In the genomic region with DNA sequence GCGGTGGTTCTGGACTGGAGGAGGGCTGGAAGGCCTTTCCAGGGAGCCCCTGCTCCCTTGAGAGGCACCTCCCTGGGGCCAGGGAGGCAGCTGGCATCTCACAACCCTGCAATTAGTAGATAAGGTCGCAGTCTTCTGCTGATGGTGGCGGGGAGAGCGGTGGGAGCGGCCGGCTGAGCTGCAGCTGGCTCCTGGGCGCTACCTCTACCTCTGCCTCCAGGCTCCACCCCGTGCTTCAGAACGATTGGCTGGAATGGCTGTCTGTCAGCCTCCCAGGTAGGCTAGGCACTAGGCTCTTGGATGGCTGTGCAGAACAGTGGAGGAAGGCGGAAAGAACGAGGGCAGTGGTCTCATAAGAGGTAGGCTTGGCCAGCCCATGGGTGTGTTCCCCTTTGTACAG, we compare ENCODE assay signal across 8 mouse cellular contexts. TPM values are rescaled to one million over a fixed set of nuclear protein-coding genes. Genes with fewer than 3 reads are reported as not detected.
DNase-seq lines count a peak whose midpoint lies in the region; ATAC-seq lines count a peak whose summit lies in the region.

No protein-coding gene starts in this region.

- no peaks in the 10 kb centered on the region for H3K9me3 ChIP-seq in heart, embryonic 13.5 days
- H3K9me3 ChIP-seq in neural tube, embryonic 14.5 days (ENCODE audit: control insufficient read depth, low read length), result no peaks in the 10 kb centered on the region

- peak overlapping the region; percentile 71 for H3K9ac ChIP-seq in heart, embryonic 13.5 days
- no peak overlapping the region for H3K9ac ChIP-seq in neural tube, embryonic 14.5 days (replicated peaks; ENCODE audit: low read depth, low read length)

- H3K27ac ChIP-seq in heart, embryonic 13.5 days (replicated peaks), result peak overlapping the region; percentile 92
- H3K27ac ChIP-seq in neural tube, embryonic 14.5 days (ENCODE audit: low read depth, low read length), result no peak overlapping the region

- peaks cover 27% of the 10 kb centered on the region for H3K36me3 ChIP-seq in heart, embryonic 13.5 days
- no peaks in the 10 kb centered on the region for H3K36me3 ChIP-seq in neural tube, embryonic 14.5 days (ENCODE audit: control insufficient read depth, insufficient read depth, low read length)

- WGBS in heart, embryonic 13.5 days, result 7% methylated on average over 11 of the region's 11 CpGs
- 13% methylated on average over 11 of the region's 11 CpGs for WGBS in neural tube, embryonic 14.5 days

- H3K4me2 ChIP-seq in heart, embryonic 13.5 days, result peak overlapping the region; percentile 60
- no peak overlapping the region for H3K4me2 ChIP-seq in neural tube, embryonic 14.5 days (ENCODE audit: low read depth, low read length)

- peaks cover 47% of the 10 kb centered on the region for H3K4me1 ChIP-seq in heart, embryonic 13.5 days
- H3K4me1 ChIP-seq in neural tube, embryonic 14.5 days (ENCODE audit: control insufficient read depth, insufficient read depth, low read length), result no peaks in the 10 kb centered on the region

- H3K4me3 ChIP-seq in heart, embryonic 13.5 days, result peak overlapping the region; percentile 26
- H3K4me3 ChIP-seq in neural tube, embryonic 14.5 days (ENCODE audit: low read depth, low read length), result no peak overlapping the region

- peak; percentile 44 for ATAC-seq in heart, embryonic 13.5 days (ENCODE audit: extremely low read depth, insufficient number of reproducible peaks, low FRiP score, low TSS enrichment)
- peak; percentile 94 for ATAC-seq in erythroid progenitor cell, adult 5-6 weeks (replicated peaks; ENCODE audit: low FRiP score, poor library complexity, severe bottlenecking)
- peak; percentile 35; the same call in 1 of the 2 replicates for ATAC-seq in neural tube, embryonic 14.5 days (ENCODE audit: low read depth)
- no peak for ATAC-seq in activated CD4-positive, CD25-positive, alpha-beta regulatory T cell, adult 4 months

- DNase-seq in heart, adult 18-20 months, result no peak
- peak; percentile 97 for DNase-seq in liver
- DNase-seq in cerebellum, adult 11-12 months, result no peak
- DNase-seq in layer of hippocampus, adult 18-20 months (ENCODE audit: low spot score in 2 of 2), result no peak

- no peaks in the 10 kb centered on the region for H3K27me3 ChIP-seq in heart, embryonic 13.5 days (replicated peaks)
- H3K27me3 ChIP-seq in neural tube, embryonic 14.5 days (ENCODE audit: control insufficient read depth, insufficient read depth, low read length), result no peaks in the 10 kb centered on the region

RNA-seq across cellular contexts. Expression of gene Ccdc102a, which starts 18.6 kb away (rescaled TPM):
- 18.2 and 18.7 TPM in 2 replicates for polyA plus RNA-seq in heart, embryonic 13.5 days (2015; fragmentation: Nextera tagmentation; extraction: Ambion mirVana)
- total RNA-seq in heart, adult 18-20 months (2021), result 1 to 10 TPM; 3.8 to 4.1 TPM
- total RNA-seq in erythroid progenitor cell, adult 5-6 weeks (2015; ENCODE audit: low replicate concordance), result not detected in 2 replicates
- total RNA-seq in erythroid progenitor cell, adult 5-6 weeks (2017; ENCODE audit: low replicate concordance), result 0.15 and 0.51 TPM in 2 replicates
- 2.9 and 7.9 TPM in 2 replicates for polyA plus RNA-seq in neural tube, embryonic 14.5 days (2014; fragmentation: Nextera tagmentation; extraction: Ambion mirVana)
- under 1 TPM; 0.20 to 0.57 TPM for polyA plus RNA-seq in activated CD4-positive, CD25-positive, alpha-beta regulatory T cell, adult 4 months (2017; shearing (Covaris generic))
- 1 to 10 TPM; 1.3 to 2.1 TPM for total RNA-seq in layer of hippocampus, adult 18-20 months (2021)

RNA-seq across cellular contexts. Expression of gene Dok4, which starts 23.1 kb away (rescaled TPM):
- 35.5 and 38.2 TPM in 2 replicates for polyA plus RNA-seq in heart, embryonic 13.5 days (2015; fragmentation: Nextera tagmentation; extraction: Ambion mirVana)
- total RNA-seq in heart, adult 18-20 months (2021), result 10 to 100 TPM; 11.9 to 16.6 TPM
- 12.2 and 13.0 TPM in 2 replicates for total RNA-seq in erythroid progenitor cell, adult 5-6 weeks (2015; ENCODE audit: low replicate concordance)
- total RNA-seq in erythroid progenitor cell, adult 5-6 weeks (2017; ENCODE audit: low replicate concordance), result 11.0 and 12.8 TPM in 2 replicates
- 66.6 and 103 TPM in 2 replicates for polyA plus RNA-seq in neural tube, embryonic 14.5 days (2014; fragmentation: Nextera tagmentation; extraction: Ambion mirVana)
- under 1 TPM; 0.17 to 0.36 TPM for polyA plus RNA-seq in activated CD4-positive, CD25-positive, alpha-beta regulatory T cell, adult 4 months (2017; shearing (Covaris generic))
- total RNA-seq in layer of hippocampus, adult 18-20 months (2021), result 10 to 100 TPM; 21.5 to 23.8 TPM

RNA-seq across cellular contexts. Expression of gene Adgrg5, which starts 24.2 kb away (rescaled TPM):
- 0.18 and 0.32 TPM in 2 replicates for polyA plus RNA-seq in heart, embryonic 13.5 days (2015; fragmentation: Nextera tagmentation; extraction: Ambion mirVana)
- total RNA-seq in heart, adult 18-20 months (2021), result under 1 TPM in 1 of 2 experiments, not detected in 1; 0.41 TPM
- total RNA-seq in erythroid progenitor cell, adult 5-6 weeks (2015; ENCODE audit: low replicate concordance), result not detected in 2 replicates
- total RNA-seq in erythroid progenitor cell, adult 5-6 weeks (2017; ENCODE audit: low replicate concordance), result 0.39 TPM in 1 of 2 replicates, not detected in the other
- 0.11 and 0.21 TPM in 2 replicates for polyA plus RNA-seq in neural tube, embryonic 14.5 days (2014; fragmentation: Nextera tagmentation; extraction: Ambion mirVana)
- polyA plus RNA-seq in activated CD4-positive, CD25-positive, alpha-beta regulatory T cell, adult 4 months (2017; shearing (Covaris generic)), result 1 to 10 TPM; 1.3 to 1.4 TPM
- total RNA-seq in layer of hippocampus, adult 18-20 months (2021), result under 1 TPM in 1 of 2 experiments, not detected in 1; 0.10 TPM

RNA-seq across cellular contexts. Expression of gene Polr2c, which starts 42.0 kb away (rescaled TPM):
- polyA plus RNA-seq in heart, embryonic 13.5 days (2015; fragmentation: Nextera tagmentation; extraction: Ambion mirVana), result 107 and 129 TPM in 2 replicates
- 10 to 100 TPM; 62.3 to 65.6 TPM for total RNA-seq in heart, adult 18-20 months (2021)
- total RNA-seq in erythroid progenitor cell, adult 5-6 weeks (2015; ENCODE audit: low replicate concordance), result 34.0 and 42.2 TPM in 2 replicates
- 17.5 and 40.3 TPM in 2 replicates for total RNA-seq in erythroid progenitor cell, adult 5-6 weeks (2017; ENCODE audit: low replicate concordance)
- polyA plus RNA-seq in neural tube, embryonic 14.5 days (2014; fragmentation: Nextera tagmentation; extraction: Ambion mirVana), result 118 TPM in 2 replicates
- polyA plus RNA-seq in activated CD4-positive, CD25-positive, alpha-beta regulatory T cell, adult 4 months (2017; shearing (Covaris generic)), result 100 to 1,000 TPM in 1 of 2 experiments, 10 to 100 TPM in 1; 89.2 to 117 TPM
- total RNA-seq in layer of hippocampus, adult 18-20 months (2021), result 10 to 100 TPM; 66.0 to 73.6 TPM
